Mouse (Mus musculus) G1E (cell line): ENCODE results near the gene Cog6. TPM values are rescaled to one million over a fixed set of nuclear protein-coding genes. Genes with fewer than 3 reads are reported as not detected.

Experiments used
- ATAC-seq: 2 replicates; pipeline ENCODE4 v1.8.0; 2016; ENCODE audit warnings: mild to moderate bottlenecking; ENCODE audit not compliant: insufficient number of reproducible peaks, poor library complexity, low FRiP score, severe bottlenecking; ENCODE audit errors: extremely low read depth
- DNase-seq: peaks from one replicate; pipeline ENCODE4 v3.0.0; 2012; ENCODE audit warnings: low spot score
- H3K27me3 ChIP-seq: 2 replicates; pipeline ENCODE4 v1.6.1; 2012; ENCODE audit warnings: mild to moderate bottlenecking, low read length, inconsistent platforms; ENCODE audit not compliant: insufficient read depth
- H3K36me3 ChIP-seq: replicated peaks from 2 replicates; pipeline ENCODE3; 2012; ENCODE audit warnings: mild to moderate bottlenecking, inconsistent platforms
- H3K4me1 ChIP-seq: 2 replicates; pipeline ENCODE4 v1.6.1; 2012; ENCODE audit warnings: low read depth, low read length, inconsistent platforms, mixed read lengths; ENCODE audit not compliant: insufficient read depth
- H3K4me3 ChIP-seq: 2 replicates; pipeline ENCODE4 v1.5.1; 2012; ENCODE audit warnings: low read depth, mild to moderate bottlenecking, inconsistent platforms, low read length, moderate library complexity, mixed read lengths
- H3K9me3 ChIP-seq: replicated peaks from 2 replicates; pipeline ENCODE4 v1.6.1; 2012; ENCODE audit warnings: inconsistent platforms
- CTCF ChIP-seq: IDR thresholded peaks from 2 replicates; pipeline ENCODE4 v1.5.1; 2012; ENCODE audit warnings: low read depth, low read length, inconsistent platforms, mixed read lengths
- GATA1 ChIP-seq: IDR thresholded peaks from 2 replicates; pipeline ENCODE4 v1.6.1; 2012; ENCODE audit warnings: borderline replicate concordance, low read length, inconsistent platforms, mixed read lengths
- GATA2 ChIP-seq: IDR thresholded peaks from 2 replicates; pipeline ENCODE4 v1.6.1; 2012; ENCODE audit warnings: low read depth, low read length, inconsistent platforms, borderline replicate concordance
- POLR2AphosphoS5 ChIP-seq: IDR thresholded peaks from 2 replicates; pipeline ENCODE4 v1.6.1; 2012; ENCODE audit warnings: low read depth, low read length, inconsistent platforms; ENCODE audit not compliant: insufficient replicate concordance
- TAL1 ChIP-seq: conservative IDR thresholded peaks from 2 replicates; pipeline ENCODE4 v1.6.1; 2012; ENCODE audit warnings: low read depth, low read length, inconsistent platforms, mixed read lengths
- polyA plus RNA-seq: library from polyadenylated mRNA; stranded (reverse); fragments of >175 nt; gene quantifications from 2 replicates; pipeline ENCODE4 v1.2.3, GENCODE M21; 2012
- total RNA-seq, 2 experiments: library from RNA; stranded (forward) in 1 of 2; stranded (reverse) in 1 of 2; fragments of 200-1000 nt in 1 of 2; fragments of >200 nt in 1 of 2; fragmentation: Nextera tagmentation in 1 of 2; gene quantifications; 2 replicates each; pipeline ENCODE4 v1.2.3; 2014 to 2017

Cog6 gene
- total and polyA plus RNA-seq, 3 experiments = 35.9 to 47.5 (median 40.2) TPM

GRCm38 (mm10) chr3:53036076-53036475 is 19.0 kb upstream of the Cog6 start:
- DNase-seq = no peak
- Histone ChIP-seq H3K4me1 (peaks cover 21% of the 10 kb centered on the region), H3K36me3 (no peaks in the 10 kb centered on the region), H3K4me3 (no peak overlapping the region), H3K9me3 (no peaks in the 10 kb centered on the region), H3K27me3 (peaks cover 6% of the 10 kb centered on the region)
- TF ChIP-seq GATA2 (no peak), GATA1 (no peak), TAL1 (no peak), POLR2AphosphoS5 (no peak), CTCF (no peak)
- ATAC-seq = no peak

- H3K36me3 ChIP-seq = no peaks in the 10 kb centered on the region
- no peaks in the 10 kb centered on the region for H3K27me3 ChIP-seq
- no peak for ATAC-seq
- TF ChIP-seq POLR2AphosphoS5 = no peak
- TF ChIP-seq TAL1 = no peak
- TF ChIP-seq CTCF = no peak
- no peak for TF ChIP-seq GATA1
- no peak for TF ChIP-seq GATA2
- no peaks in the 10 kb centered on the region for H3K9me3 ChIP-seq
- H3K4me1 ChIP-seq = peaks cover 28% of the 10 kb centered on the region
- no peak overlapping the region for H3K4me3 ChIP-seq
- no peak for DNase-seq
Observed at GRCm38 (mm10) chr3:53033448-53033847, 16.4 kb upstream of the Cog6 start.

- no peaks in the 10 kb centered on the region for H3K27me3 ChIP-seq
- no peaks in the 10 kb centered on the region for H3K36me3 ChIP-seq
- H3K9me3 ChIP-seq = no peaks in the 10 kb centered on the region
- ATAC-seq (peak; percentile 75), DNase-seq (no peak)
- H3K4me1 ChIP-seq = peaks cover 28% of the 10 kb centered on the region
- TF ChIP-seq TAL1 (0 out of 2 replicates have a peak, but pooled peaks have one; percentile 20), CTCF (no peak)
- no peak overlapping the region; the same call in 1 of the 2 replicates for H3K4me3 ChIP-seq
Observed at GRCm38 (mm10) chr3:53032432-53032831, 15.4 kb upstream of the Cog6 start.

GRCm38 (mm10) chr3:53031586-53031985 is 14.5 kb upstream of the Cog6 start:
- DNase-seq (no peak), ATAC-seq (no peak)
- H3K9me3 ChIP-seq = no peaks in the 10 kb centered on the region
- TF ChIP-seq POLR2AphosphoS5 (no peak), CTCF (no peak), GATA1 (no peak), TAL1 (no peak), GATA2 (no peak)
- H3K36me3 ChIP-seq = no peaks in the 10 kb centered on the region
- no peaks in the 10 kb centered on the region for H3K27me3 ChIP-seq
- H3K4me3 ChIP-seq = no peak overlapping the region
- H3K4me1 ChIP-seq = peaks cover 28% of the 10 kb centered on the region

DNA sequence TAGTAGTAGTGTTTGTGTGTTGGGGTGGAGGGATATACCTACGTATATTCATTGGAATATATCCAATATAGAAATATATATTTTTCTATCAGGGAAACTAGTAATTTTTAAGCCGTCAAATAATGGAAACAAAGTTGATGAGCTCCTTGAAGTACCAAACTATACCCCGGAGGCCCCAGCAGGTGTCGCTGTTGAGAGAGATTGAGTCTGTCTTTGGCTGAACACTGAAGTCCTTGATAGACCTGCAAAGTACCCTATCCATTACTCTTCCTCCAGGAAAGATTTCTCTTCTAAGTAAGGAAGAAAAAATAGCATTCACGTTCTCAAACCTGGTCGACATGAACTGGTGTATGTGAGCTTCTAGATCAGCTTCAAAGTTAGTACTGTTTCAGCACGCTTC is 12.0 kb upstream of the Cog6 start:
- TF ChIP-seq TAL1 (no peak), GATA1 (no peak), GATA2 (no peak), CTCF (peak; percentile 56)
- H3K36me3 ChIP-seq = no peaks in the 10 kb centered on the region
- no peaks in the 10 kb centered on the region for H3K27me3 ChIP-seq
- H3K9me3 ChIP-seq = no peaks in the 10 kb centered on the region
- 0 out of 2 replicates have a peak, but pooled peaks have one; percentile 17 for ATAC-seq
- peaks cover 25% of the 10 kb centered on the region for H3K4me1 ChIP-seq
- peak; percentile 34 for DNase-seq
- H3K4me3 ChIP-seq = no peak overlapping the region

- Histone ChIP-seq H3K27me3 (no peaks in the 10 kb centered on the region), H3K4me1 (peaks cover 18% of the 10 kb centered on the region), H3K4me3 (no peak overlapping the region), H3K36me3 (no peaks in the 10 kb centered on the region), H3K9me3 (no peaks in the 10 kb centered on the region)
- DNase-seq (no peak), ATAC-seq (no peak)
- TF ChIP-seq CTCF = no peak
- TF ChIP-seq TAL1 = no peak
- TF ChIP-seq GATA2 = no peak
- no peak for TF ChIP-seq POLR2AphosphoS5
- no peak for TF ChIP-seq GATA1
Observed at GRCm38 (mm10) chr3:53027333-53027732, 10.3 kb upstream of the Cog6 start.

- H3K4me1 ChIP-seq = no peaks in the 10 kb centered on the region
- TF ChIP-seq CTCF (no peak), GATA2 (no peak), TAL1 (no peak), GATA1 (no peak), POLR2AphosphoS5 (no peak)
- H3K4me3 ChIP-seq = no peak overlapping the region
- no peaks in the 10 kb centered on the region for H3K9me3 ChIP-seq
- H3K36me3 ChIP-seq = peaks cover 80% of the 10 kb centered on the region
- no peak for DNase-seq
- H3K27me3 ChIP-seq = no peaks in the 10 kb centered on the region
- ATAC-seq = no peak
Observed at GRCm38 (mm10) chr3:53007411-53007810, 9.6 kb downstream of the Cog6 start.
